Mouse (Mus musculus): ENCODE measurements at regions not wholly inside any gene's neighbourhood (a gene's known extent, or its start where the extent isn't known, plus 50 kb on each side); places are given as distances from the start of the nearest gene placed in this dataset.

GRCm38 (mm10) chr8:18115333-18116044 is 862.6 kb downstream of the Defb40 start:
- TF ChIP-seq EP300 (optimal IDR thresholded peaks at IDR 0.05) (no peak), CTCF (IDR thresholded peaks at IDR 0.05; ENCODE audit: low read depth) (no peak)

Measured in stomach, postnatal 0 days (tissue).